Mouse (Mus musculus): Measurements from ENCODE around the gene Lrrc29.

Gene Lrrc29

DNA sequence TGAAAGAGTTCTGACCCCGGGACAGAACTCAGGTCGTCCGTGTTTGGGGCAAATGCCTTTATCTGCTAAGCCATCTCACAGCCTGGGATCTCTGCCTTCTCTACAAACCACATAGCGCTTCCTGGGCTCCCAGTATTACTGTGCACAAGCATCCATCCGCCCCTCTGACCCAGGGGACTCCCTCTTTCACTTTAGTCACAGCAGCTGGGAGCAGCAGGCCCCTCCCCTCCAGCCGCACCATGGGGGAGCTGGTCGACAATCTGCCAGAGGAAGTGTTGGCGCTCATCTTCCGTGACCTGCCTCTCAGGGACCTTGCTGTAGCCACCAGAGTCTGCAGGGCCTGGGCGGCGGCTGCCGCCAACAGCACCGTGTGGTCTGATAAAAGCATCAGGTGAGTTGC is 59.3 kb downstream of the Lrrc29 start:
- peak; percentile 42 to 70 for DNase-seq (ENCODE audit: low spot score in 2 of 2)

DNA sequence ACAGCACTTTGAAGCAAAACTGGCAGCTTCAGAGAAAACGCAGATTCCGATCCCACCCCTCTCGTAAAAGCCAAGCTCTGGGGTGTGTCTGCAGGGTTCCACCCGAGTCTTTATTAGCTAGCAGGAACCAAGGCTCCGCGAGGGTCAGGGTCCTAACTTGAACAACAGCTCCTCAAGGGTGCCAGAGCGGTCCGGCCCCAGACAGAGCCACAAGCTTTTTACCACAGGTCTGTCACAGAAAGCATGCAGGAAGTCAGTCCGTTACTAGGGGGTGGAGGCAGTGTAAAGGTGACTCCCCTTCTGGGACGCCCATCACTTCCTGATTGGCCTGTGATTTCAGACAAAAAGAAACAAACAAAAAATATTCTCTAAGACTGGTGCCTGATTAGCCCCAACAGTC is 61.0 kb downstream of the Lrrc29 start:
- peak; percentile 34 to 68 for DNase-seq (ENCODE audit: low spot score in 2 of 2)

GRCm38 (mm10) chr8:105264024-105264982 is 61.8 kb downstream of the Lrrc29 start, which contains the start of the genes Tradd and Fbxl8:
Tradd (minus strand) TSS chr8:105264609.
Fbxl8 (plus strand) TSS chr8:105264648.
- peak; percentile 74 to 89 for DNase-seq (ENCODE audit: low spot score in 2 of 2)

GRCm38 (mm10) chr8:105263244-105263912 is 62.7 kb downstream of the Lrrc29 start:
- no peak for DNase-seq (ENCODE audit: low spot score in 2 of 2)

All from spleen, postnatal 4 days (tissue).